Mouse (Mus musculus) bone marrow, adult 2 months (tissue): ENCODE measurements around the gene Acsl4.

ENCODE experiments used
- CTCF ChIP-seq: fragments of 200-500 bp; IDR thresholded peaks from 2 replicates; pipeline ENCODE4 v1.5.1; 2011; ENCODE audit warnings: low read length, control low read depth; ENCODE audit not compliant: control insufficient read depth, insufficient read depth
- POLR2A ChIP-seq: fragments of 200-500 bp; IDR thresholded peaks from 2 replicates; pipeline ENCODE4 v1.6.1; 2011; ENCODE audit warnings: low read depth, mild to moderate bottlenecking, control low read depth, low read length, borderline replicate concordance; ENCODE audit not compliant: control insufficient read depth

GRCm38 (mm10) chrX:142276031-142276430 is 114.3 kb downstream of the Acsl4 start:
- TF ChIP-seq POLR2A (no peak), CTCF (no peak)
